Comparison of ENCODE assay signal across 8 mouse cellular contexts in the genomic region with DNA sequence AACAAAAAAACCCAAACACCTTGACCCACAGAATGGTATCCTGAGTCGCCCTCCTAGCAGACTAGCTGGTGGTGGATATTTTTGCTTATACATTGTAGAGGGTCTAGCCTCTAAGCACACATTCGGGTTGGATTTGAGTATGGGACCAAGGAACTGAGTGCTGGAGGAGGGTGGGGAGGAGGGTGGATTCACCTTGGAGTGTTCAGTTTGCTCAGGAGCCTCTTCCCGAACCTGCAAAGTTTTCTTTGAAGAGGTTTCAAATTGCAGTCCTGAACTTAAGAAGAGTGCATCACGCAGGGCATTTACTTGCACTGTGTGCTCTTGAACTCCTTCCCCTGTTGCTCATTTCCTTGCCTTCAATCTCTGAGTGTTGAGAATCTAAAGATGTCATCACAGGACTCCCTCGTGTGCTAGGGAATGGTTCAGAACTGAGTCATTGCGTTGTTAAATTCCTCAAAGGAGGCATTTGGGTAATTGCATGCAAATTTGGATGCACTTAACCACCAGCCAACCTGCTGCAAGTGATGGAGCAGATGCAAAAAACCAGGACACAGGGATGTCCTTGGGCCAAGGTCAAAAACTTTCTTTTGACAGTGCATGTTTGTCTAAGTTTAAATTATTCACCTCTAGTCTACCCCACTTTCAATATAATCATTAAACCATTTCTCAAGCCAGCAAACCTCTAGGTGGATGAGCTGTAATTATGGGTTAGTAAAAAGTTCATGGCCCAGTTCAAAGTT. TPM values are rescaled to one million over a fixed set of nuclear protein-coding genes. Genes with fewer than 3 reads are reported as not detected.
DNase-seq lines count a peak whose midpoint lies in the region; ATAC-seq and TF ChIP-seq lines count a peak whose summit lies in the region.

No protein-coding gene starts in this region.

- 4% methylated on average over 6 of the region's 6 CpGs for WGBS in forebrain, embryonic 16.5 days
- WGBS in limb, embryonic 14.5 days, result 3% methylated on average over 6 of the region's 6 CpGs
- WGBS in stomach, embryonic 15.5 days, result 9% methylated on average over 6 of the region's 6 CpGs

- no peak overlapping the region; the same call in 1 of the 2 replicates for H3K27ac ChIP-seq in forebrain, embryonic 16.5 days (ENCODE audit: low read length)
- peak overlapping the region; percentile 48; the same call in 1 of the 2 replicates for H3K27ac ChIP-seq in limb, embryonic 14.5 days (replicated peaks; ENCODE audit: low read depth, low read length)
- H3K27ac ChIP-seq in stomach, embryonic 15.5 days, result peak overlapping the region; percentile 96

- TF ChIP-seq POLR2A in limb, embryonic 14.5 days (IDR thresholded peaks at IDR 0.05; ENCODE audit: borderline replicate concordance, extremely low read depth, insufficient read depth, insufficient read length), result no peak

- DNase-seq in CD4-positive, CD25-positive, alpha-beta regulatory T cell, adult 2 months (ENCODE audit: low read depth, low spot score), result peak; percentile 14
- DNase-seq in MEL-GATA-1-ER (ENCODE audit: extremely low read depth, low read depth), result peak; percentile 14
- DNase-seq in limb, embryonic 14.5 days (ENCODE audit: low spot score), result peak; percentile 15
- DNase-seq in frontal cortex, postnatal 10 days (ENCODE audit: low spot score in 2 of 2), result no peak
- DNase-seq in right cerebral cortex, adult 18-20 months, result no peak

- no peak for ATAC-seq in CD4-positive, CD25-positive, alpha-beta regulatory T cell, adult 4 months
- ATAC-seq in forebrain, embryonic 16.5 days, result no peak
- no peak for ATAC-seq in limb, embryonic 14.5 days (ENCODE audit: low FRiP score, low read depth)
- ATAC-seq in stomach, embryonic 15.5 days (ENCODE audit: insufficient read depth, low FRiP score, low read depth), result no peak

- peaks cover 16% of the 10 kb centered on the region for H3K4me1 ChIP-seq in forebrain, embryonic 16.5 days (replicated peaks; ENCODE audit: control insufficient read depth, insufficient read depth, low read length)
- peaks cover 11% of the 10 kb centered on the region for H3K4me1 ChIP-seq in limb, embryonic 14.5 days (ENCODE audit: control insufficient read depth, insufficient read depth, low read length)
- peaks cover 4% of the 10 kb centered on the region; the same call in 1 of the 2 replicates for H3K4me1 ChIP-seq in stomach, embryonic 15.5 days

- peak overlapping the region; percentile 93 for H3K4me3 ChIP-seq in forebrain, embryonic 16.5 days (replicated peaks; ENCODE audit: low read length)
- H3K4me3 ChIP-seq in limb, embryonic 14.5 days (replicated peaks; ENCODE audit: low read length), result peak overlapping the region; percentile 88
- peak overlapping the region; percentile 71 for H3K4me3 ChIP-seq in stomach, embryonic 15.5 days (replicated peaks)

- no peaks in the 10 kb centered on the region for H3K9me3 ChIP-seq in forebrain, embryonic 16.5 days (ENCODE audit: control insufficient read depth, low read length)
- H3K9me3 ChIP-seq in limb, embryonic 14.5 days (ENCODE audit: control insufficient read depth, low read length), result no peaks in the 10 kb centered on the region
- H3K9me3 ChIP-seq in stomach, embryonic 15.5 days, result no peaks in the 10 kb centered on the region

- H3K27me3 ChIP-seq in forebrain, embryonic 16.5 days (replicated peaks; ENCODE audit: control insufficient read depth, insufficient read depth, low read length), result no peaks in the 10 kb centered on the region
- H3K27me3 ChIP-seq in limb, embryonic 14.5 days (ENCODE audit: control insufficient read depth, insufficient read depth, low read length), result no peaks in the 10 kb centered on the region
- H3K27me3 ChIP-seq in stomach, embryonic 15.5 days (replicated peaks), result no peaks in the 10 kb centered on the region

- H3K4me2 ChIP-seq in forebrain, embryonic 16.5 days (ENCODE audit: low read length), result peak overlapping the region; percentile 60
- H3K4me2 ChIP-seq in limb, embryonic 14.5 days (replicated peaks; ENCODE audit: low read depth, low read length, severe bottlenecking), result peak overlapping the region; percentile 67
- peak overlapping the region; percentile 57 for H3K4me2 ChIP-seq in stomach, embryonic 15.5 days

- no peaks in the 10 kb centered on the region for H3K36me3 ChIP-seq in forebrain, embryonic 16.5 days (ENCODE audit: control insufficient read depth, insufficient read depth)
- H3K36me3 ChIP-seq in limb, embryonic 14.5 days (ENCODE audit: control insufficient read depth, insufficient read depth, low read length), result no peaks in the 10 kb centered on the region
- no peaks in the 10 kb centered on the region for H3K36me3 ChIP-seq in stomach, embryonic 15.5 days

- peak overlapping the region; percentile 91 for H3K9ac ChIP-seq in forebrain, embryonic 16.5 days (replicated peaks; ENCODE audit: low read depth, low read length)
- H3K9ac ChIP-seq in limb, embryonic 14.5 days (ENCODE audit: low read depth, low read length, severe bottlenecking), result peak overlapping the region; percentile 80
- no peak overlapping the region for H3K9ac ChIP-seq in stomach, embryonic 15.5 days

RNA-seq across cellular contexts. Expression of a gene that starts 1.7 kb away (rescaled TPM):
- 10 to 100 TPM; 46.6 to 74.0 TPM for polyA plus RNA-seq in CD4-positive, CD25-positive, alpha-beta regulatory T cell, adult 4 months (2017; shearing (Covaris generic))
- polyA plus RNA-seq in forebrain, embryonic 16.5 days (2015; fragmentation: Nextera tagmentation; extraction: Ambion mirVana), result 298 and 300 TPM in 2 replicates
- 58.6 and 75.4 TPM in 2 replicates for polyA plus RNA-seq in limb, embryonic 14.5 days (2012; rRNA removed)
- 252 and 255 TPM in 2 replicates for polyA plus RNA-seq in limb, embryonic 14.5 days (2014; fragmentation: Nextera tagmentation; extraction: Ambion mirVana)
- 191 and 197 TPM in 2 replicates for polyA plus RNA-seq in stomach, embryonic 15.5 days (2015; fragmentation: Nextera tagmentation; extraction: Ambion mirVana)

RNA-seq across cellular contexts. Expression of a gene that starts 32.3 kb away (rescaled TPM):
- 10 to 100 TPM; 33.3 to 34.5 TPM for polyA plus RNA-seq in CD4-positive, CD25-positive, alpha-beta regulatory T cell, adult 4 months (2017; shearing (Covaris generic))
- polyA plus RNA-seq in forebrain, embryonic 16.5 days (2015; fragmentation: Nextera tagmentation; extraction: Ambion mirVana), result 34.6 and 41.7 TPM in 2 replicates
- 59.9 and 81.1 TPM in 2 replicates for polyA plus RNA-seq in limb, embryonic 14.5 days (2012; rRNA removed)
- 46.3 and 47.0 TPM in 2 replicates for polyA plus RNA-seq in limb, embryonic 14.5 days (2014; fragmentation: Nextera tagmentation; extraction: Ambion mirVana)
- 31.5 and 33.1 TPM in 2 replicates for polyA plus RNA-seq in stomach, embryonic 15.5 days (2015; fragmentation: Nextera tagmentation; extraction: Ambion mirVana)

RNA-seq across cellular contexts. Expression of a gene that starts 48.5 kb away (rescaled TPM):
- polyA plus RNA-seq in CD4-positive, CD25-positive, alpha-beta regulatory T cell, adult 4 months (2017; shearing (Covaris generic)), result 1 to 10 TPM; 2.4 to 8.0 TPM
- polyA plus RNA-seq in forebrain, embryonic 16.5 days (2015; fragmentation: Nextera tagmentation; extraction: Ambion mirVana), result 6.2 and 9.1 TPM in 2 replicates
- polyA plus RNA-seq in limb, embryonic 14.5 days (2012; rRNA removed), result 9.5 and 11.2 TPM in 2 replicates
- 12.5 and 13.0 TPM in 2 replicates for polyA plus RNA-seq in limb, embryonic 14.5 days (2014; fragmentation: Nextera tagmentation; extraction: Ambion mirVana)
- polyA plus RNA-seq in stomach, embryonic 15.5 days (2015; fragmentation: Nextera tagmentation; extraction: Ambion mirVana), result 14.3 and 16.3 TPM in 2 replicates

Comparison
In these comparisons a context has a peak if more than half of its experiments do, and no peak if none do; other contexts are left out.
1. DNase-seq: peak in CD4-positive, CD25-positive, alpha-beta regulatory T cell, adult 2 months (single experiment), MEL-GATA-1-ER (single experiment) and limb, embryonic 14.5 days (single experiment); none in frontal cortex, postnatal 10 days (0 of 2) and right cerebral cortex, adult 18-20 months (single experiment).
2. Peak in every context shown above with its lines, with median percentiles within 50 percentile points of each other: H3K4me2 ChIP-seq and H3K4me3 ChIP-seq.